Mouse (Mus musculus) left cerebral cortex, adult 11 months (tissue): ENCODE data around the gene 5730522E02Rik.
A peak's percentile ranks its signal among the peaks of the same experiment; 100 is the strongest.

Source experiments
- DNase-seq: peaks from one replicate; pipeline ENCODE4 v3.0.0; 2022; ENCODE audit warnings: low spot score

The 5730522E02Rik gene

DNA sequence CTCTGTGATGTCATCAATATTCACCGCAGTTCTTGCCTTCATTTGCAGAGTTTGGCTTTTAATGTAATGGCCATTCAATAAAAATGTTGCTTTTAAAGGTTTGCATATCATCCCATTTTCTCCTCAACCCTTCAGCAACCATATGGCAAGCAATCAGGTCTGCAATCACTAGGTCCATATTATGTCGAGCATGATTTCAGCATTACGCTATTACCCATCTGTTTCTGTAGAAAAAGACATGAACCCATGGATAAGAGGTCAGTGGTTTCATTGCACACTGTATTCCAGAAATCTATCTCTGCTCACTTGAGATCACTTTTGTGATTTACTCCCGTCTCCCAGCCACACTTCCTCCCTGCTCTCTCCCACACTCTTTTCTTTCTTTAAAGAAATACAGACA, 213.1 kb downstream of the 5730522E02Rik start:
- no peak for DNase-seq

DNA sequence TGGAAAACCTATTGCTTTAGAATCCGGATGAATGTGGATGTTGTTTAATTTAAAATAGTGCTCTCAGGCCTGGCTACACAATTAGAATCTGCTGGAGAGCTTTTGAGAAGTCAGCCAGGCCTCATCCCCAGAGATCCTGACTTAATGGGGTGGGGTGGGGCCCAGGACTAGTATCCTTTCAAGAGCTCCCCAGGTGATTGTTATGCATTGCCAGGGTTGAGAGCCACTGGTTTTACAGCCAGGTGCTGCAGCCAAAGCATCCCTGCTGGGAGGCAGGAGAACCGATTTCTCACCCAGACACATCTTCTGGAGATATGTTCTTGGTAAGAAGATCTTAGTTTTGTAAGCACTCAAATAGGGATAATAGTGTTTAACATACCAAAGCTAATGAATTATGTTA, 216.4 kb downstream of the 5730522E02Rik start:
- DNase-seq: no peak

DNA sequence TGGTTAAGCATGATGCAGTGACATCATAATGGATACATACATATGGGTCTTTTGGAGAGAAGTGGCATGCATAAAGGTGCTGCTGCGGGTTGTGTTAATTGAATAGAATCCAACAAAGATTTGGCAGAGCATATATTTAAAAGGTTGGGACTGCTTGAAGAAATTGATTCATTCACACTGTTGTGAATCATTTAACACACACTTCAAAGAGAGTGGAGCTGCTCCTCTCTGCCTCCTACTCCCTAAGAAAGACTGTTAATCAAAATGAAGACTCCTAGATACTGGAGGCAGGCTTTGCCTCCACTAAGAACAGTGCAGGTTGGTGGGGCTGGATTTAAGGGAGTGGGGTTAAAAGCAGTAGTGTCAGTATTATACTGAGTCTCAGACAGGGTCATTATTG, 218.3 kb downstream of the 5730522E02Rik start:
- DNase-seq: no peak

DNA sequence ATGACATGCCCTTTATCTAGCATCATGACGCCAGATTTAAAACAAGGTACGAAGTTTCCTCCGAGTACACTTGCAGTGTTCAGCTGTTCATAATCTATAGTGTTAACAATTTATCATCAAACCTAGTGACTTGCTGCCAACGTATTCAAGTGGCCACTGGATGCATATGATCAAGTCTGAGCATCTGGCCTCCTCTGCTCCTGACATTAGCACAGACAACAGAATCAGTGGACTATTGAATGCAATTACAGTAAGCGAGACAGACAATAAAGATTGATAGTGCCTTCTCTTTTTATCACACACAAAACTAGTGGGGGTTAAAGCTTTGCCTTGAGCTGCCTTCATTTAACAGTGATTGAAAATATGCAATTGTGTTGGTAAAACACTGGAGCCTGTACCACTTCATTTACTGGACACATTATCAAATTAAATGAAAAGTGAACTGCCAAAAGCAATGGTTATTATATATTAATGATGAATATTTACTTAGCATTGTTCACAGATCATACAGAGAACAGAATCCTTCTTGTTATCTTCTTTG, 231.8 kb downstream of the 5730522E02Rik start:
- no peak for DNase-seq

DNA sequence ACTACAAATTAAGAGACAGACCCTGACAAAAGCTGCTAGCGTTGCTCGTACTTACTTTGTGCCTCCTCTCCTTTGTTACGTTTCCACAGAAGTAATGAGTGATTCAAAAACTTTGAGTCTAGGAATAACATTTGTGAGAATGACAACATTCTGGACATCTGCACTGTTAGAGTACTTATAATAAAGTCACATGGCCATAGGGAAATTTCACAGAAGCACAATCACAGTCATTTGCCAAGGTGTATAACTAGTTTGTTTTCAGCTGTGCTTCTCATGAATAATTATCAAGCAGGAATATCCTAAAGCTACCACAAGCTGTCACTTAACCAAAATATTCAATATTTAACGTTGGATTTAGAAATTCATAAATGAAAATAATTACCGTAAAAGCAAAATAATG, 269.1 kb downstream of the 5730522E02Rik start:
- no peak for DNase-seq

DNA sequence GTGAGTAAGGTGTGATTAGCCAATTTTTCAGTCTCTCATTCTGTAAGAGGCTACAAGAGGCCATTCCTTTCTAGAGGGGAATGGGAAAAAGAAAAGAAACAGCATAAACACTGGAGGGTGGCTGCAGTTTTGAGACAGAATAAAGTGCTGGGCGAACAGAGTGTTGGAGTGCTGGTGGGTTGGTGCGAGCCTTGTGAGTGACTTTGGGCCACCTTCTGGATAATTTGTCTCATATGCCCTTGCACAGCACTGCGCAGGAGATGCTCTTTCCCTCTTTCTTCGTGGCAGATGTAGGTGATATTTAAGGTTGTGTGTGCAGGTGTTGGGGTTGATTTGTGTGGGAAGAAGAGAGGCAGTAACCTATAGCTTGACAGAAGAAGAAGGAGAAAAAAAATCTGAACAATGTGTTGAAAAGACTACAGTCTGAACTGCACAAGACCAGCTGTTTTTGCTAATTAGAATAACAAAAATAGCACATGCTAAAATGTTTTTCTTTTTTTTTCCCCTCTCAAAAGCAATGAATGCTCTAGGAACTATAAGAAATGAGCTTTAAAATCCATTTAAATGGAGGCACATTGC, 269.8 kb downstream of the 5730522E02Rik start:
- DNase-seq: no peak

DNA sequence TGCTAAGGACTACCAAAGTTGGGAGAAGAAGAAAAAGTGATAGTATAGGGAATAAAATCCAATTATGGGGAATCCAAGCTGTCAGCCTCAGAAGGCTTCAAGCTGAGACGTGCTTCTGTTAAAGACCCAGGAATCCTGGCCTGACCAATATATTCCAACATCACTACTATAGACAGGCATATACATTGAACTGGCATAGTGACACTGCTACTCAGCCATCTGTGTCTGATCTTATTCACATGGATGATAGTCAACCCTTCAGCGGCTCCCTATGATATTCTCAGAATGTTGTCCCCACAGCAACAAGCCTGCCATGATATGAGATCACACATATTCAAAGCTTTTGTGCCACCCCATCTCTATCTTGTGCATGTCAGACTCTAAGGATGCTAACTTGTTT, 284.3 kb downstream of the 5730522E02Rik start:
- DNase-seq: no peak

DNA sequence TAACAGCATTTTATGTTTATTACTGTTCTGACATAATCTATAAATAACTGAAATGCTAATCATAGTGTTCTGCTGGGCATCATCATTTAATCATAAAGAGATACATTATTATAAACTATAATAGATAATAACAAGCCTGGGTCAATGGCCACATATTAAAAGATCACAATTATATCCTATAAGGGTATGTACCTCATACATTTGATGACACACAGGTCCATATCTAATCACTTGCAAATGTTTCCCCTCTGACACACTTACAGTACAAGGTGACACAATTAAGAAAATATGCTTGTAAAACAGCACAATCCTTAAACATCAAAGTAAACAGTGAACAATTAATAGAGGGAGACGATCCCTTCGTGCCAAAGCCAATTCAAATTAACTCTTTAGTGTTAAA, 308.2 kb downstream of the 5730522E02Rik start:
- DNase-seq: no peak

DNA sequence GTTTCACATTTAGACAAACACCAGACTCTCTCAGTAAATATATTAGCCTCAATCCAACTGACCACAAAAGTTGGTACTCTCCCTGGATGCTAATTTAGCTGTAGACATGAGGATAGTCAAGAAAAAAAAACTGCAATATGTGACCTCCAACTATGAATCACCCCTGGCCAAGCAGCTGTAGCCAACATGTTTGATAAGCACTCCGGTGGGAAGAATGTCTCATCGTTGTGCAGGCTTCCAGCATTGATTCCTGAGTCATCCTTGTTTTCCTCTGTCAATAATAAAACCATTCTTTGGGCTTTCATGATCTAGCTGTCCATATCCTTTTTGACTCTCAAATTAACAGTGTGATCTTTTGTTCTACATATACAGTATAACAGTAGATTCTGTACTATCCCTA, 308.9 kb downstream of the 5730522E02Rik start:
- no peak for DNase-seq

DNA sequence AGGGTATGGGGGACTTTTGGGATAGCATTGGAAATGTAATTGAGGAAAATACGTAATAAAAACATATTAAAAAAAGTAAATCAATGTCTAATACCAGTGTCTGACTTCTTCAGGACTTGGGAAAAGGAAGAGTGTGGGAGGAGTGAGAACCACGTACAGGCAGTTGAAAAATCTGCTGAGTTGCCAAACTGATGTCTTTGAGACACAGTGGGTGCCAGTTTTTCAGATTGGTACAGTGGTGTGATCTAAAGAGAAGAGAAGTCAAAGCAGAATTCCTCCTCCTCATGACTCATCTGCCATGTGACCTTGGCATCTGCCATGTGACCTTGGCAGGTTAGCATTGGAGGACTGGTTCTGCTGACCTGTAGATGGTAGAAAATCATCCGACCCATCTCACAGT, 316.7 kb downstream of the 5730522E02Rik start:
- DNase-seq: no peak

DNA sequence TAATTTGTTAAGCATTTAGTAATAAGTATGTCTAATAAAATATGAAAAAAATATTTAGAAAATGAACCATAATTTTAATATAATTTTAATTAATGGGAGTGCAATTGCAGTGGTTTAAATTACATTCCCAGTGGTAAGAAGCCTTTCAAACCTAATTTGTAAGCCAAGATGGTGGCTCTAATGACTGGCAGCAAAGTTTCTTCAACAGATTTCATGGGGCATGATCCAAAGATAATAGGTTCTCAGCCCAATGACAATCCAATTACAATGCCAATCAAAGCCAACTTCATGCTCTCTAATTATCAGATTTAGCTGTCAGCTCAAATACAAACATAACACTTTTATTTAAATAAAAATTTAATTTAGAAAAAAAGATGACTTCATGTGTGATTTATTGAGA, 337.6 kb downstream of the 5730522E02Rik start:
- DNase-seq: no peak

DNA sequence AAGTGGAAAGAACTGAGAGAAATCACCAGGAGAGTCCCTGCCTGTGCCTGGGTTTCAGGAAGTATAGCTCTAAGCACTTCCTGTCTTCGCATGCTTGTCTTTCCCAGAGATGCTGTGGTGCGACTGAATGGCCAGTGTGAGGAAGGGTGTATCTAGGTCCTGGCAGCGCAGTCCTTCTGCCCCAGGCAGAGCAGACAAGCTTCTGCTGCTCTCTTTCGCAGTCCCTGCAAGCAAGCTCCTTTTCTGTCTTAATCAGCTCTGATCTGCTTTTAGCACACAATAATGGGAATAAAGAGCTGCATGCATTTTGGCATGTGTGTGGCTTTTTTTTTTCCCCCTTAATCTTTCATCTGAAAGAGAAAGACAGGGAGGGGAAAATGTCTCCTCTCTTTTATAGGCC, 338.2 kb downstream of the 5730522E02Rik start:
- DNase-seq: no peak

DNA sequence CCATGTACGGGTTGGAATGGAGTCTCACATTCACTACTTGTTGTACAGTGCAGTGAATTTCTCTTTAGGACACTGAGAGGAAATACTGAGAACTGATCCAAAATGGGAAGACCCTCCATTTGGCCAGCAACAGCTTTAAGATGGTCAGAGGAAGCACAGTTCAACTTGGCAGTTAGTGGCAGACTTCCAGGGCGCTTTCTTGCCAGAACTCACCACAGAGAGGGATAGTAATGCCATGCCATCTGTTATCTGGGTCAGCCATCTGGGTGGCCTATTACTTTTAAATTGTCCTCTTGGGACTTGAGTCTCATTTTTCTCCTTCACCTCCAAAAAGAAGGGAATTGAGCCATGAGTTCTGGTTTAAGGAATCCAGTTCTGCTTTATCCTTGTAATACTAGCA, 344.3 kb downstream of the 5730522E02Rik start:
- no peak for DNase-seq

DNA sequence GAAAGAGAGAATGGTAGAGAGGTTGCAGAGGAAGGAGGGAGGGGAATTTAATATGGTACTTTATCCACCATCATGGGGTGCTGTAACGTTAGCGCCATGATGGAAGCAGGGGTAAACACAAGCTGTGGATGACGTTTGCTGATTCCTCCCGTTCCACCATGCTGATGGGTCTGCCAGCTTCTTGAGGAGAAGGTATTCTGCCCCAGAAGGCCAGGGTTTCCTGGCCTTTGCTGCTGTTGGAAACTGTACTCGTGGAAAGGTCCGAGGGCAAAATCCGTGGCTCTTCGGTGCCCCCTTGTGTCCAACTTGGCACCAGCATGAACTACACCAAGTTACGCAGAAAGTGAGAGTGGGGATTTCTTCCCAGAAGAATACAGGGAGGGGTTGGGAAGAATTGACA, 347.9 kb downstream of the 5730522E02Rik start:
- peak; percentile 50 for DNase-seq

DNA sequence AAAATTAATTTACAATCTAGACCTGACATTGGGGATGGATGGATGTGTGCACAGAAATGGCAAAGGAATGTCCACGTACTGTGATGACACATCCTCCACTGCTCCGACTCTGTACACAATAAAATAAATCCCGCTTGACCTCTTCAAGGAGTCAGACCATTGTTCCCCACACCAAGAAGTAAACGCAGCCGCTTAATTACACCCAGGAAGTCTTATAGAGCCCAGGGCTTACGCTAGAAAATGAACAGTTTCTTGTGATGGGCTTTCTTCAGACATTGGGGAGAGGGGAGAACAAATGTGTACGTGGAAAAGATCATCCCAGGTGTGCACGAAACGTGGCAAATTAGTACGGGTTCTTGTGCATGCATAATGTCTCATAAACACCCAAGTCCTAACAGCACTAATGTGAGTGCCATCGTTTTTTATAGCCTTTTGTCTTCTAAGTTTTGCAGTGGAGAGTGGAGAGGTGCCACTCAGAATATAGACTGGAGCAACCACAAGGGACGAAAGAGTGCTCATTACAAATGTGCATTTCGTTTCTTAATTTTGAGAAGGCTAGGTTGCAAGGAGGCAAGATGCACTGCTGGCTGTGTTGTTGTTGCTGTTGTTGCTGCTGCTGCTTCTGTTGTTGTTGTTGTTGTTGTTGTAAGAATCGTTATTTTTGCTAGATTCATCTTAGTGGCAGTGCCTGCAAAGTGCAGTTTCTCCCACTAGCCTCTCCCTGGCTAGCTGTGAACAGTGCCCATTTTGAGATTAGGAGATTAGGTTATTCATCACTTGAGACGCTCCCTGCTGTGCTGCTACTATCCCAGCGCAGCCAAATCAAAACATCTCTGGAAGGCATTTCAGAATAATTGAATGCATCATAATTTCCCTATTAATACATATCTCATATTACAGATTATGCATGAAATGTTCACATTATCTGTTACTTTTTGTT, 353.7 kb downstream of the 5730522E02Rik start:
- no peak for DNase-seq

DNA sequence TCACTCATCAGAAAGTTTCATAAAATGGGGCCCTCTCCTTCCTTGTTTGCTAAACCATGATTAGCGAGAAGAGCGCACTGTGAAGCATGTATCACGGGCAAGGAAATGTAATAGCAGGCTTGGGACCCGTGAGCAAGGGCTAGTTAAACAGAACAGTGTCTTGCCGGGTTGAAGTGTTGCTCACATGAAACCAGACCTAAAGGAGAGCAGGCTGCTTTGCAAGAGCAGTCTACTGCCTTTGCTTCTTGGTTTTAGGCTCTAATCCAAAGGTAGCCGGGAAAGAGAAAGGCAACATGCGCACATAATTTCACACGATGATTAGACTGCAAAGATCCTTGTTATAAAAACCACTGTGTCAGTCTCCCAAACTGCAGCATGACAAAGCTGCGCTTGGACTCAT, 354.8 kb downstream of the 5730522E02Rik start:
- DNase-seq: no peak

DNA sequence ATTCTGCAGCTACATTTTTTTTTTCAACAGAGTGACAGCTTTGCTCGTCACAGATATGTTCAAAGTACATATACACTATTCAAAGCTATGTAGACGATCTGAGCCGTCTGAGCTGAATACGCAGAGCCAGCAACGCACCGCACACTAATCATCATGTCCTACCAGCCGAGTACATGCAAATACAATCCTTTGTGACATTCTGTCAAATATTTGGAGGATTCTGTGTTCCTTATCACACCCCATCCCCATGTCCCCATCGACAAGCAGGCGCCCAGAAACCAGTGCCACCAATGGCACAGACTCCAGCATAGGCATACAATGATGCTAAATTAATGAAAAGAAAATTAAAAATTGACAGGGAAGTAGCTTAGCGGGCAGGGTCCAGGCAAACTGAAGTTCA, 356.3 kb downstream of the 5730522E02Rik start:
- DNase-seq: no peak

DNA sequence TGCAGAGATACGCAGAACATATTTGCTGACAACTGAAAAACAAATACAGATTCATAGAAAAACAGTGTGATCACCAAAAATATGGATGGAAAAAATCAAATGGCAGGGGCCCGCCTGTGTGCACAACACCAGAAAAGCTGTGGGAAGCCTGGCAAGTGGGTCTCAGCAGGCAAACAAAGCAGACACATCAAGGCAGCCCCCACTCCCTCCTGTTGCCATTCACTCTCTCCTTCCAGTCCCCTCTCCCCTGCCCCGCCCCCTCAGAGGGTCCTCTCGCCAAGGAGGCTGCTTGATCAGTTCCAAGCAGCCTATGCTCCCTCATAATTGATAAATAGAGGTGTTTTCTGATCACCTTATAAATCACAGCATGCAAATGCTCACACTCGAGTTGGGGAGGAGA, 357.5 kb downstream of the 5730522E02Rik start:
- DNase-seq: no peak

DNA sequence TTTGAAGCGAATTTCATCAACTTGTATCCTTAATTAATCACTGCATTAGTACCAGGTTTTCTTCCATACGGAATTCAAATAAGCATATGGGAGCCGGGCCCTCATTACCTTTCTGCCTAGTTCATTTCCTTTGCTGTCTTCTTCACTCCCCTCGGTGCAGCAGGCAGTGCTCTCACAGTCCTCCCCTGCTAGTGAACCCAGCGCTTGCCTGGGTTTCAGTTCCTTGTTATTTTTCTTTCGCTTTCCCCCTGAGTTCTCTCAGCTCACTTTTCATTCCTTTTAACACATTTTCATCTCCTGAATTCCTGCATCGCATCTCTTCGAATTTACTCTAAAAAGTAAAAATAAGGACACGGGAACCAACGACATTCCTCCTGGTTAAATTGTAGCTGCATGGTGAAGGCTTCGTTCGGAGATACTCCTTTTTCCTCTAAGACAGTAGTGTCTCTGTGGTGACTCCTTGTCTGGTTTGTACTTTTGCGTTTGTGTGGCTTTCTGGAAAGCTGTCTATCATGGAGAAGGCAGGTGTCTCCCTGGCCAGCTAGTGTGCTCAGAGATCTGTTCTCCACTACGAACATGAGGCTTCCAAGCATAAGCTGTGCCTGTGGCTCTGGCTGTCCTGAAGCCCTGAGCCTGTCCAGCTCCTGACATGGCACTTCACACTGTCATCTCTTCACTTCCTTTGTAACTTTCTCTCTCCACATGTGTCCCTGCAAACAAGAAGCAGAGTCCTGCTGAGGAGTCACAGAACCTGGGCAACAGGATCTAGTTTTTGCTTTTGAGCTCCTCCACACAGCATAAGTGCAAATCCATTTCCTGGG, 361.5 kb downstream of the 5730522E02Rik start:
- no peak for DNase-seq

DNA sequence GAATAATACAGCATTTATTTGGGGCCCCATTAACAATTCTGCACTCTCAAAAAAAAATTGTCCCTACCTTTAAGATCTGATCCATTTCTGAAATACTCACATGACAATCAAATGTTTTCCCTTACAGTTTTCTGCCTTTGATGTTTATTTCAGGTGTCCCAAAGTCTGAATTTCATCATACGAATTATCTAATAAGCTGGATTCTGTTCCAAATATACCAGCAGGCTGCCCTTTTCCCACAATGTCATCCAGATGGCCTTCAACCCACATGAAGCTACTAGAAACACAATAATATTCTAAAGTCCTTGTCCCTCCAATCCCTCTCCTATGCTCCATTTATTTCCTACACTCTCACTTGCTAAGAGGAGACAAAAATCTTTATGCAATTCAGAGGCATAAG, 372.1 kb downstream of the 5730522E02Rik start:
- no peak for DNase-seq

DNA sequence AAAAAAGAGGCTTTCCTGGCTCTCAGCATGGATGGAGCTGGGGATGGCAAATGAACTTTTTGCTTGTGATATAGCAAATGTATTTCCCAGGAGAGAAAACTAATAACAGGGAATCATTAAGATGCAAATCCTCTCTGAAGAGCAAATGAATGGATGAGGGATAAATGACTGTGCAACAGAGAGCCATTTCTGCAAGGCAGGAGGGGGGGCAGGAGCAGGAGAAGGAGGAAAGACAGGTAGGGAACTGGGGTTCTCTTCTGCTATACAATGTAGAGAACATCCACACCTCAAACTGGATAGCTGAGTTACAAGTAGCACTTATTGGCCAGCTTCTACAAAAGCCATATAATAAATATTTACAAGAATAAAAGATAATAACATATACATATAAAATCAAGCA, 390.8 kb downstream of the 5730522E02Rik start:
- no peak for DNase-seq

DNA sequence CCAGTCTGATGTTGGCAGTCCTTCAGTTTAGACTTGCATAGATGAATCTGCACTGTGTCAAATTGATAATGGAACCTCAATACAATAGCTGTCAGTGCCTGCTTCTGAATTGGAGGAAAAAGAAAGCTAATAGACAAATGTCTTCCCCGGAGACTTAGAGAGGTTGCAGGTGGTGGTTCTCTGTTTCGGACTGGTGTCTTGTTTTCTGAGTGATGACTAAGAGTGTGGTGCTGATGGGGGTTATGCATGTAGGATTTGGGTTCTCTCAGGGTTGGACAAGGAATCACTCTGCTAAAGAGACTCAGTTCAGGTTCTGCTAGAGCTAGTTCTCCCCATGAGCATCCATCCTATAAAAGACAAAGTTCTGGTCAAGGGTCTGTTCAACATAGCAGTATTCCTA, 397.1 kb downstream of the 5730522E02Rik start:
- DNase-seq: no peak

DNA sequence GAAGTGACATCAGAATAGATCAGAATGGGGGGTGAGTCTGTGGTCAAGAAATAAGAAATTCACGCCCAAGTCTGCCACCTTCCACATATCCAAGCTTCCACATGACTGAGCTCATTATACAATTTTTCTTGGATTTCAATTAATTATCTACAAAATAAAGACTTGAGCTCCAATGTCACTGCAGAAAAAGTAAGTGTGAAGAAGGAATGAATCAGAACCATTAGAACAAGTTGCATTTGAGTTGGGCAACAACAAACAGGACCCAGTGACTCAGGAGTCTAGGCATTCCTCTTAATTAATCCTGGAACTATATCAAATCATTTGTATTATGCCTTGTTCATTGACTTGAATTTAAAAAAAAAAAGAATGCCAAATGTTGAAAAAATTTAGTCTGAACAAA, 422.9 kb downstream of the 5730522E02Rik start:
- DNase-seq: no peak
